ENCODE assay signal across 17 mouse cellular contexts in genomic region chr3:56956978-56957377, GRCm38 (mm10).
"Had no signal": no experiment of that assay in that cellular context is flagged by ENCODE, and none has a peak within 500 bp of the region (broad histone marks: within the 10 kb centered on the region; RNA-seq: fewer than 3 reads in every experiment).

No protein-coding gene starts in this region.

- DNase-seq: liver, postnatal 0 days; lung, adult 2 months; lung, postnatal 14 days; lung, postnatal 36 days; right cerebral cortex, postnatal 14 days; thymus, adult 2 months; thymus, postnatal 25 days; thymus, postnatal 4 days had no signal

- H3K4me1 ChIP-seq: lung, embryonic 15.5 days; megakaryocyte, embryonic 14.5 days; stomach, embryonic 15.5 days had no signal

- ATAC-seq: liver, postnatal 0 days; lung, postnatal 0 days; midbrain, embryonic 13.5 days; midbrain, embryonic 15.5 days had no signal

- H3K27me3 ChIP-seq: lung, embryonic 15.5 days; megakaryocyte, embryonic 14.5 days; midbrain, embryonic 13.5 days; midbrain, embryonic 15.5 days; stomach, embryonic 15.5 days had no signal

- H3K9me3 ChIP-seq: lung, embryonic 15.5 days; midbrain, embryonic 13.5 days; midbrain, embryonic 15.5 days; stomach, embryonic 15.5 days had no signal

- H3K9ac ChIP-seq: liver, postnatal 0 days; lung, embryonic 15.5 days; midbrain, embryonic 13.5 days; midbrain, embryonic 15.5 days; stomach, embryonic 15.5 days had no signal

- H3K4me2 ChIP-seq: lung, embryonic 15.5 days; midbrain, embryonic 11.5 days; midbrain, embryonic 13.5 days; midbrain, embryonic 15.5 days; stomach, embryonic 15.5 days had no signal

- H3K36me3 ChIP-seq: lung, embryonic 15.5 days; midbrain, embryonic 13.5 days; midbrain, embryonic 15.5 days; stomach, embryonic 15.5 days had no signal

- H3K27ac ChIP-seq: lung, embryonic 15.5 days; macrophage; midbrain, embryonic 13.5 days; midbrain, embryonic 15.5 days; stomach, embryonic 15.5 days; stomach, postnatal 0 days had no signal

- H3K4me3 ChIP-seq: lung, embryonic 15.5 days; megakaryocyte, embryonic 14.5 days; midbrain, embryonic 13.5 days; midbrain, embryonic 15.5 days; stomach, embryonic 15.5 days had no signal
